Mouse (Mus musculus) left cerebral cortex, adult 8-10 months (tissue): Measurements from ENCODE around the gene Rere. TPM values are rescaled to one million over a fixed set of nuclear protein-coding genes. Genes with fewer than 3 reads are reported as not detected.
A peak's percentile ranks its signal among the peaks of the same experiment; 100 is the strongest.
"Not testable (repeated sequence)": the region's sequence is repeated elsewhere in the genome, so short reads cannot be mapped to it uniquely, and the experiment has no call there.

ENCODE experiments used
- DNase-seq, 2 experiments: peaks; one replicate each; pipeline ENCODE4 v3.0.0; 2022; ENCODE audit warnings: low spot score in 2 of 2
- total RNA-seq, 4 experiments: library from RNA; stranded (reverse); gene quantifications; 2 replicates each; pipeline ENCODE4 v1.2.4; 2022

Gene Rere
- total RNA-seq, 4 experiments from 2014 or later, result 86.6 to 105 (median 93.5) TPM

- no peak for DNase-seq
These were observed 1.8 kb downstream of the Rere start for GRCm38 (mm10) chr4:150283335-150283638.

DNA sequence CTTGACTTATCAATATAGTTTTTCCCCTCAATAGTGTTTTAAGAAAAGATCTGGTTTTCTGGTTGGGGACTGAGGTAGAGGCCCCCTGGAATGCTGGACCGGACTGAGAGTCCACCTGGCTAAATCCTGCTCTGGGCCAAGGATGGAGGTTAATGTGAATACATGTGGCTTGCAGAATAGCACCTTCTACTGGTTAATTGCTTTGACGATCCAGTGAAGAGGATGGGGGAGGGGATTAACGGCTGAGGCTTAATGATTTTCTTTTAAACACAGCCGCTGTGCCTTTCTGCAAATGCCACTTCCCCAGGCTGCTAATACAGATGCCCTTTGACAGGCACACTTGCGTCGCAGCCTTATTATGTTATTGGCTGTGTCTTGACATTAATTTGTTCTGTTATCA, 2.5 kb downstream of the Rere start:
- DNase-seq, result no peak

DNA sequence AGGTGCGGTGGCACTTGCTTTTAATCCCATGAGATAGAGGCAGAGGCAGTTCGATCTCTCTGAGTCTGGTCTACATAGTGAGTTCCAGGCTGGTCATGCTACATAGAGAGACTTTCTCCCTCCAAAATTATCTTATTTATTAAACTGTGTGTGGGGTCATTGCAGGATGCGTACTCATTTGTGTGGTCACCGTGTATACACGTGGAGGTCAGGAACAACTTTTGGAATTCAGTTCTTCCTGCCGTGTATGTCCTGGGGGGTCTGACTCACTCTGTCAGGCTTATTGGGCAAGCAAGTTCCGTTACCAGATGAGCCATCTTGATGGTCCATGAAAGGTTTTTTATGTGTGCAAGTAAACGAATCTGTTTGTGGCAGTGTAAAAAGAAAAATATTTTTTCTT, 5.5 kb downstream of the Rere start:
- no peak for DNase-seq

DNA sequence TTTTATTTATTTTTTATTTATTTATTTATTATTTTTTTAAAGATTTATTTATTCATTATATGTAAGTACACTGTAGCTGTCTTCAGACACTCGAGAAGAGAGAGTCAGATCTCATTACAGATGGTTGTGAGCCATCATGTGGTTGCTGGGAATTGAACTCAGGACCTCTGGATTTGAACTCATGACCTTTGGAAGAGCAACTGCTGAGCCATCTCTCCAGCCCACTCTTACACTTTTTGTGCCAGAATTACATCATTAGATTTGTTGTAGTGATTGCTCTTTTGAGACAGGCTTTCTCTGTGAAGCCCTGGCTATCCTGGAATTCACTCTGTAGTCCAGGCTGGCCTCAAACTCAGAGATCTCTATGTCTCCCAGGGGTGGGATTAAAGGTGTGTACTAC, 6.0 kb downstream of the Rere start:
- not testable (repeated sequence) for DNase-seq

- no peak for DNase-seq
These were observed 10.5 kb downstream of the Rere start for GRCm38 (mm10) chr4:150291900-150292299.

DNA sequence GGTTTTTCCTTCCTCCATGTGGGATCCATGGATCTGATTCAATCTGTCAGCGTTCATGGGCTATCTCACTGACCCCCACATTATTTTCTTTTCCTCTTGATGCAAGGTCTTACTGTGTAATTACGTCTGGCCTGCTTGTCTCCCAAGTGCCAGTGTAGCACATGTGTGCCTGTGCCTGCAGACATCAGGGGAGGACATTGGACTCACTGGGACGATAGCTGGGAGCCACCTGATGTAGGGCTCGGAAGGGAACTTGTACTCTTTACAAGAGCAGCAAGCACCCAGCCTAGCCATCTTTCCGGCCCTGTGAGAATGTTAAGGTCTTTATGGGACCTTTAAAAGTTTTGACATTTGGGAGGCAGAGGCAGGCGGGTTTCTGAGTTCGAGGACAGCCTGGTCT, 13.4 kb downstream of the Rere start:
- no peak for DNase-seq

DNA sequence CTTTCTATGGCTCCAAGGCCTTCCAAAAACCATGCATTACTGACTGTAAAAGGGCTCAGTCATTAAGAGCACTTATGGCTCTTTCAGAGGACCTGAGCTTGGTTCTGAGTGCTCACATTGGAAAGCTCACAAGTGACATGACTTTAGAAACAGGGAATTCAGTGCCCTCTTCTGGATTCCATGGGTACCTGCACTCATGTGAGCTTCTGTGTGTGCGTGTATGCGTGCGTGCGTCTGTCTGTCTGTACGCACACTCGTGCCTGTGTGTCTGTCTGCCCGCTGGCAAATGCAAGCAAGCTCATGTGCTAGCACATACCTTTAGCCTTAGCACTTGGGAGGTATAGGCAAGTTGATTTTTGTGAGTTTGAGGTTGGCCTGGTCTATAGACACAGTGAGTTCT, 14.5 kb downstream of the Rere start:
- no peak for DNase-seq

DNA sequence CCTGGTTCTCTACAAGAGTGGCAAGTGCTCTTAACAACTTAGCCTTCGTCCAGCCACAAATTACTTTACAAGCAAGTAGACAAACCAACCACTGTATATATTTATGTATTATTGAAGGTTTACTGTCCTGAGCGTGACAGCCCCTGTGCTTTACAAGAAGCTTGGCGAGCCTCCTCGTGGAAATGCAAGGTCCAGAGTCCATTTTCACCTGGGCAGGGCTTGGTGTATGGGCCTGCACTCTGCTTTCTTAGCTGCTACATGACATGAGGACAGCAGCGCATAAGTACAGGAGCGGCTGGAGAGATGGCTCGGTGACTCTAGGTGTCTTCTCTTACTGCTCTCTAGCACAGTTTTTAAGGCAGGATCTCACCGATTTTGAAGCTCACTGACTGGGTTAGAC, 21.3 kb downstream of the Rere start:
- no peak for DNase-seq

DNA sequence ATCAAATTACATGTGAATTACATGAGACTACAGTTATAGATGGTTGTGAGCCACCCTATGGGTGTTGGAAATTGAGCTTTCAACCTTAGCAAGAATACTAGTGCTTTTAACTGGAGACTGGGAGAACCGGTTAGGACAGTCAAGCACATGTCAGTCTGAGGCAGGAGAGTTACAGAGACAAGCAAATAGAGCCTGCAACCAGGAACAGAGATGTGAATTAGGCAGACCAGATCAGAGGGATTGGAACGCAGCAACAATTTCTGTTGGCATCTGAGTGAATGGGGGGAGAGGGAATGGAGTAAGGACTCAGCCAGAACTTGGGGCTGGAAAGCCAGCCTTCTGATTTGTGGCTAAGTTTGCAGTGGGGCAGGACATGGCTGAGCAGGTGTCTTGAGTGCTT, 25.3 kb downstream of the Rere start:
- no peak for DNase-seq

GRCm38 (mm10) chr4:150307226-150307625, 25.8 kb downstream of the Rere start:
- no peak for DNase-seq

GRCm38 (mm10) chr4:150311431-150311830, 30.0 kb downstream of the Rere start:
- no peak for DNase-seq

GRCm38 (mm10) chr4:150312646-150313045, 31.2 kb downstream of the Rere start:
- DNase-seq, result no peak

GRCm38 (mm10) chr4:150315301-150315700, 33.9 kb downstream of the Rere start:
- DNase-seq, result no peak

GRCm38 (mm10) chr4:150316546-150316945, 35.1 kb downstream of the Rere start:
- DNase-seq, result no peak

DNA sequence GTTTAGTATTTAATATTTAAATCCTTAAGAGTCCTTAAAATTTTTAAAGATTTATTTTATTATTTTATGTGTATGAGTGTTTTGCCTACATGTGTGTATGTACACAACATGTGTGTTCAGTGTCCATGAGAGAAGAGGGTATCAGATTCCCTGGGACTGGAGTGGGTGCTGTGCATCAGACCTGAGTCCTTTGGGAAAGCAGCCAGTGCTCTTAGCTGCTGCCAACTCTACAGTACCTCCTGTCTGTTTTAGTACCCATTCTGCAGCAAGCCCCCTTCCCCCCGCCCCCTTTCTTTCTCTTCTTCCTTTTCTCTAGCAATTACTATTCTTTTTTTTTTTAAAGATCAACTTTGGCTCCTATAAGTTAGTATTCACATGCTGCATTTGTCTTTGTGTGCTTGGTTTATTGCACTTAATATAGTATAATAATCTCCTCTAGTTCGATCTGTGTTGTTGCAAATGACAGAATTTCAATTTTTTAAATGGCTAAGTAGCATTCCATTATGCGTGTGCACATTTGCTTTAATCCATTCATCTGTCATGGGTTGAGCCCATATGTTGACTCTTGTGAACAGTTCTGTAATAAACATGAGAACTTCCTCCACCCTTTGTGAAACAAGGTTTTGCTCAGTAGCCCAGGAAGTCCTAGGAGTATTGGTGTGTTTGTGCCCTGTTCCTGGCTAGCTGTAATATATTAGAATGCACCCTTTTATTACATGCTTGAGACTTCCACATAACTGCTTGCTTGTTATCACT, 43.8 kb downstream of the Rere start:
- DNase-seq, result no peak

GRCm38 (mm10) chr4:150326005-150326404, 44.6 kb downstream of the Rere start:
- no peak for DNase-seq

DNA sequence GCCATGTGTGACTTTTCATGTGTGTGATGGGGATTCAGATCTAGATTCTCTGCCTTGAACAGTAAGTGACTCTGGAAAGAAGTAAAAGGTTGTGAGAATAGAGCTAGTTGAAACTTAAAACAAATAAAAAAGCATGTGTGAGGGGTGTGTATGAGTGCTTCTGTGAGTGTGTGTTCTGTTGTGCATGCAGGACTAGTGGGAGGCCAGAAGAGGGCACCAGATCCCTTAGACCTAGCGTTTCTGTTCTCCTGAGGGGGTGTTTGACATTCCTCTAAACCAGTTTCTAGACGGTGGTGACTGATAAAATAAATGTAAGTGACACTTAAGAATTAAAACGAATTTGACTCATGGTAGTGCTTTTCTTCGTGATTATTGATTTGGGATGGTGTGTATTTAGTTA, 46.0 kb downstream of the Rere start:
- no peak for DNase-seq

GRCm38 (mm10) chr4:150333927-150334682, 52.7 kb downstream of the Rere start:
- no peak for DNase-seq

DNA sequence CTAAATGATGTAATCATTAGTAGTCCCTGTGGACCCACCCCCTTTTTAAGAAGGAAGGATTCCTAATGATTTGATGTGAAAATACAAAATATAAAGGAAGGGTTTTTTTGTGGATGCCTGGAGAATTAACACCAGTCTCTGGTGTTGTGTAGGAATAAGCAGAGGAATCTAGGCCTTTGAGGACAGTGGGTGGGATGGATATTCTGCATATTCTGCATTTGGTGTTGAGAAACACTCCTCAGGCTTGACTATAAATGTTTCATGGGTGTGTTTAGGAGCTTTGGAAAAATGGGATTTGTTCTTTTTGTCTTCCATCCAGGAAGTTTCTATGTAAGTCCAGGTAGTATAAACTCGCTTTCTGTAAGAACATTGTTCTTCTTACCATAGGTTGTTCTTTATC, 55.8 kb downstream of the Rere start:
- DNase-seq, result no peak

DNA sequence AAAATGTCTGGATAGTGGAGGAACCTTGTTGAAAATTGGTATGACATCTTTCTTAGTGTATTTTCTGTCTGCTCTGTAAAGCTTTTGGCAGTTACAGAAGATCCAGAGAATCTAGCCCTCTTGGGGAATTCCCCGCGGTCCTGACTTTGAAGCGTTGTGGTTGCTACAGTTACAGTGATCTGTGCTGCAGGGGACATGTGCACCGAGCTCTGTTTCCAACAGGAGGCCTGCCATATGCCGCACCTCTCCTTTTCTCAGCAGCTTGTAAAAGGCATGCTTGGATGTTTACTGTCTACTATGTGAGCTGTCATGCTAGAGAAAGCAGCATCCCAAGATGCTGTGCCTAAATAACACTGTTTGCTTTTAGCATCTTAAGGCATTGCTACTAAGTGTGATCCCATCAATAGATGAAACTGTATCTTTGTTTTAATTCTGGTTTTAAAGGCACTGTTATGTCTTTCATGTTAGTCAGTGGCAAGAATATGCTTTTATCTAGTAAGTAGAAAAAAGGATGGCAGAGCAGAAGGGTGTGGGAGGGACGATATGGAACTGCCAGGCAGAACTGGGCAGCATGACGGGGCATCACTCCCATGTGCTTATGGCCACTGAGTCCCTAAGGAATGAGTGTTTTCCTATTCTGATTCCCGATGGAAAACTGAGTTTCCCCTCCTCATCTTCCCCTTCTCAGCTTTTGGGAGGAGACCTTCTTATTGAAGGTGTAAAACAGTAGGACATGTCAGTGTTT, 57.6 kb downstream of the Rere start:
- DNase-seq, result peak in 1 of 2 experiments; percentile 61

DNA sequence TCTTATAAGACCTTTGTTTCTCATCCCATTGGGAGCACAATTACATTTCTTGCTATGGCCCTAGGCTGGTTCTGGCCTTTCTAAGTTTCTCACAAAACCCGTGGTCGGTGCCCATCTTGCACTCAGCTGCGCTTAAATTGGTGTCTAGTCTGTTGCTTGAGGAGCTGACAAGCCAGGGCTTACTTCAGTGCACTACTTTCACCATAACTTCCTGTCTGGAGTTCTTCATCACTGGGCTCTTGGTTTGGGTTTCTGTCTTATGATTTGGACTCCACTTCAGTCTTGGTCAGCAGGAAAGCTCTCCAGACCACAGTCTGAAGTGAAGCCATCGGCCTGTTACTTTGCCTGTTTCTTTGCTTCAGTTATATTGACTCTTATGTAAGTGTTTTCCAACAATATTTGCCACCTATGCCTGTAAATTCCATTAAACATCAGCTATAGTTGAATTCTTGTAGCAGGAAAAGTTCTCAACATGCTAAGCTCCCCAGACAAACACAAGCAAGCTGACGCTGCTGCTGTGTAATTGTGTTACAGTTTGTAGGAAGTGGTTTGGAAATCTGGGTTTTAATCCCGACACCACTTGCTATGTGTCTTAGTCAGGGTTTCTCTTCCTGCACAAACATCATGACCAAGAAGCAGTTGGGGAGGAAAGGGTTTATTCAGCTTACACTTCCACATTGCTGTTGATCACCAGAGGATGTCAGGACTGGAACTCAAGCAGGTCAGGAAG, 59.5 kb downstream of the Rere start:
- DNase-seq, result no peak

- no peak for DNase-seq
These were observed 63.1 kb downstream of the Rere start for GRCm38 (mm10) chr4:150344526-150344925.
